ENCODE assay signal across 8 mouse cellular contexts in the genomic region with DNA sequence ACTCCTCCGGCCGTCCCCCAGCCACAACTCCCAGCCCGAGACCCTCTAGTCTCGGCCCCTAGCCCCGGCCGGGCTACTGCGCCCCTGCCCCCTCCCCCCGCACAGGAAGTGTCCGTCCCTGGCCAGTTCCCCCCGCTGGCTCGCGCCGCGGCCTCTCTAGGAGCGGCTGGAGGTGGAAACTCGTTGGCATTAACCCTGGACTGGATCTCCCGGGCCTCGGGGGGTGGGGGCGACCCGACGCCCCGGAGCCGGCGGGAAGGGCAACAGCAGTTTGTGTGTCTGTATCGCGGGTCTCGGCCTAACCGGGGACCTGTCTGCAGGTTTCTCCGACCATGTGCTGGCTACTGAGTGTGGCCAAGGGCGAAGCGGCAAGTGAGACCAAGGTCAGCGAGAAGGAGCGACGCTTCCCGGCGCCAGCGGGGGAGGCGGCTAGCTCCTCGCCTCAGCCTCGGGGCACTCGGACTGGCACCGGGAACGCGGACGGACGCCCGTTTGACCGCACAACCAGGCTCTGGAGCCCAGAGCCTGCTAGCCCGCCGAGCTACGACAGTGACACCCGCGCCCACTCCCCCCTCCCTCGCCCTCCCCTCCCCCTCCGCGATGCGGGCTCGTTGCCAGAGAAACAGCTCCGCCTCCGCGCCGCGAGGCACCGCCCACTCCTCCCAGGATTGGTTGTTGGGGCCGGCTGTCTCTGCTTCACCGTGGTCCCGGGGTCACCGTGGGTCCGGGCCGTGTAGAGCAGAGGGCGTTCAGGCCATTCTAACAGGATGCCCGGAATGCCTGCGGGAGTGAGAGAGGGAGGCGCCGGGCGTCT. TPM values are rescaled to one million over a fixed set of nuclear protein-coding genes. Genes with fewer than 3 reads are reported as not detected.
A peak's percentile ranks its signal among the peaks of the same experiment; 100 is the strongest.
DNase-seq lines count a peak whose midpoint lies in the region; ATAC-seq and TF ChIP-seq lines count a peak whose summit lies in the region.

Gene Zfp768 (minus strand): TSS at position 78 of the 814 bp plus-strand sequence.

- TF ChIP-seq EP300 in MEL (IDR thresholded peaks at IDR 0.05; ENCODE audit: low read depth in 1 of 2, low read length in 2 of 2): 0 out of 4 replicates have a peak, but pooled peaks of 1 of the 2 experiments have one; percentile 11

- WGBS in cerebellum, adult 2 months: under 1% methylated on average over 72 of the region's 76 CpGs
- under 1% methylated on average over 65 of the region's 76 CpGs for WGBS in lung, embryonic 16.5 days

- TF ChIP-seq RAD21 in MEL (IDR thresholded peaks at IDR 0.05; ENCODE audit: low read depth, low read length): no peak

- H3K36me3 ChIP-seq in MEL (ENCODE audit: control insufficient read depth in 1 of 2, insufficient read depth in 2 of 2, low read length in 2 of 2): 0 out of 4 replicates have a peak, but pooled peaks cover 0 to 3% of the 10 kb centered on the region in 2 experiments
- peaks cover 22% of the 10 kb centered on the region for H3K36me3 ChIP-seq in lung, embryonic 16.5 days (ENCODE audit: control insufficient read depth, insufficient read depth, low read length)

- TF ChIP-seq CTCF in MEL (IDR thresholded peaks at IDR 0.05 in 2 of 3, conservative IDR thresholded peaks at IDR 0.05 in 1 of 3; ENCODE audit: control insufficient read depth in 1 of 3, insufficient read depth in 1 of 3, low read depth in 2 of 3, low read length in 3 of 3, poor library complexity in 1 of 3, severe bottlenecking in 1 of 3): no peak
- no peak for TF ChIP-seq CTCF in cerebellum, adult 2 months (IDR thresholded peaks at IDR 0.05; ENCODE audit: borderline replicate concordance, insufficient read depth, low read depth, low read length)

- peak within 1 kb of the TSS; percentile 63 to 97 for H3K4me3 ChIP-seq in MEL (ENCODE audit: control insufficient read depth in 1 of 2, insufficient read depth in 1 of 2, low read depth in 2 of 2, low read length in 2 of 2)
- peak within 1 kb of the TSS; percentile 96 for H3K4me3 ChIP-seq in cerebellum, adult 2 months (replicated peaks; ENCODE audit: insufficient read depth, low read depth, low read length)
- H3K4me3 ChIP-seq in lung, embryonic 16.5 days (ENCODE audit: low read length): peak within 1 kb of the TSS; percentile 90

- H3K4me1 ChIP-seq in MEL (ENCODE audit: control insufficient read depth in 1 of 2, insufficient read depth in 2 of 2, low read length in 2 of 2): peaks cover 5 to 9% of the 10 kb centered on the region in 2 experiments; a peak in 3 of 4 replicates
- H3K4me1 ChIP-seq in cerebellum, adult 2 months (ENCODE audit: control insufficient read depth, insufficient read depth, low read length): peaks cover 3% of the 10 kb centered on the region
- H3K4me1 ChIP-seq in lung, embryonic 16.5 days (replicated peaks; ENCODE audit: control insufficient read depth, insufficient read depth, low read length): peaks cover 14% of the 10 kb centered on the region

- peak within 1 kb of the TSS; percentile 43 for H3K27ac ChIP-seq in MEL (ENCODE audit: control insufficient read depth, low read depth, low read length)
- H3K27ac ChIP-seq in cerebellum, adult 2 months (ENCODE audit: insufficient read depth, low read length): peak within 1 kb of the TSS; percentile 100
- H3K27ac ChIP-seq in lung, embryonic 16.5 days (ENCODE audit: low read length): peak within 1 kb of the TSS; percentile 97

- no peaks in the 10 kb centered on the region for H3K9me3 ChIP-seq in MEL (replicated peaks; ENCODE audit: insufficient read depth, low read length)
- H3K9me3 ChIP-seq in lung, embryonic 16.5 days (ENCODE audit: control insufficient read depth, low read length): no peaks in the 10 kb centered on the region

- peak within 1 kb of the TSS; percentile 89 for H3K4me2 ChIP-seq in lung, embryonic 16.5 days (ENCODE audit: low read depth, low read length)

- peak; percentile 82 to 87 for ATAC-seq in hematopoietic stem cell, adult 5-6 weeks (replicated peaks in 1 of 2; ENCODE audit: insufficient read depth in 1 of 2, low FRiP score in 2 of 2, low TSS enrichment in 1 of 2, low read depth in 1 of 2, poor library complexity in 2 of 2, severe bottlenecking in 2 of 2)
- peak; percentile 94 for ATAC-seq in lung, embryonic 16.5 days (ENCODE audit: low read depth)

- DNase-seq in MEL (ENCODE audit: low read depth, low spot score): peak; percentile 91
- peak; percentile 93 to 98 for DNase-seq in cerebellum, adult 2 months
- peak; percentile 92 for DNase-seq in forelimb bud, embryonic 11.5 days (ENCODE audit: low read depth, low spot score)
- peak; percentile 72 for DNase-seq in layer of hippocampus, adult 9-10 months (ENCODE audit: low spot score)
- peak; percentile 99 for DNase-seq in ovary, postnatal 10 days (ENCODE audit: low spot score)
- DNase-seq in thymus, postnatal 14 days: peak; percentile 95

- no peaks in the 10 kb centered on the region for H3K27me3 ChIP-seq in MEL (ENCODE audit: control insufficient read depth in 1 of 2, insufficient read depth in 2 of 2, low read length in 2 of 2)
- no peaks in the 10 kb centered on the region for H3K27me3 ChIP-seq in cerebellum, adult 2 months (ENCODE audit: control insufficient read depth, insufficient read depth, low read length)
- H3K27me3 ChIP-seq in lung, embryonic 16.5 days (ENCODE audit: control insufficient read depth, insufficient read depth, low read depth, low read length): no peaks in the 10 kb centered on the region

- TF ChIP-seq POLR2A in MEL (IDR thresholded peaks at IDR 0.05; ENCODE audit: control insufficient read depth in 1 of 2, insufficient read depth in 1 of 2, low read depth in 1 of 2, low read length in 2 of 2, poor library complexity in 1 of 2): peak in 1 of 2 experiments; percentile 66; a peak in 3 of 4 replicates
- peak; percentile 83; the same call in 1 of the 2 replicates for TF ChIP-seq POLR2A in cerebellum, adult 2 months (IDR thresholded peaks at IDR 0.05; ENCODE audit: borderline replicate concordance, insufficient read depth, low read length)

- H3K9ac ChIP-seq in MEL (ENCODE audit: control insufficient read depth, low read depth, low read length, poor library complexity, severe bottlenecking): peak within 1 kb of the TSS; percentile 72
- peak within 1 kb of the TSS; percentile 91 for H3K9ac ChIP-seq in lung, embryonic 16.5 days (ENCODE audit: low read length)

- H3K79me2 ChIP-seq in MEL (ENCODE audit: control insufficient read depth, insufficient read depth, low read length, poor library complexity): peaks cover 5% of the 10 kb centered on the region; the same call in 1 of the 2 replicates

TF ChIP-seq in MEL, 35 proteins besides CTCF, POLR2A, EP300 and RAD21:
- TF ChIP-seq MAZ (IDR thresholded peaks at IDR 0.05; ENCODE audit: low read depth, low read length) (peak; percentile 67), JUND (IDR thresholded peaks at IDR 0.05; ENCODE audit: low read depth, low read length) (no peak), HCFC1 (IDR thresholded peaks at IDR 0.05; ENCODE audit: low read depth, low read length) (peak; percentile 89), CHD2 (IDR thresholded peaks at IDR 0.05; ENCODE audit: low read length) (peak; percentile 36; the same call in 1 of the 2 replicates), MAX (IDR thresholded peaks at IDR 0.05; ENCODE audit: low read length) (peak; percentile 76), BHLHE40 (IDR thresholded peaks at IDR 0.05; ENCODE audit: borderline replicate concordance, low read depth, low read length) (no peak), MXI1 (IDR thresholded peaks at IDR 0.05; ENCODE audit: low read depth, low read length) (peak; percentile 58; the same call in 1 of the 2 replicates), SIN3A (IDR thresholded peaks at IDR 0.05; ENCODE audit: low read length) (peak; percentile 72), NELFE (IDR thresholded peaks at IDR 0.05; ENCODE audit: low read depth, low read length) (peak; percentile 53; the same call in 1 of the 2 replicates), TCF12 (IDR thresholded peaks at IDR 0.05; ENCODE audit: low read depth, low read length) (peak; percentile 38; the same call in 1 of the 2 replicates), POLR2AphosphoS2 (IDR thresholded peaks at IDR 0.05; ENCODE audit: low read length) (peak; percentile 28; the same call in 1 of the 2 replicates), MYC (IDR thresholded peaks at IDR 0.05; ENCODE audit: low read depth, low read length) (0 out of 2 replicates have a peak, but pooled peaks have one; percentile 58), KAT2A (conservative IDR thresholded peaks at IDR 0.05; ENCODE audit: low read depth, low read length) (no peak; the same call in 1 of the 2 replicates)
TF ChIP-seq in MEL: peak in this region for 10.

RNA-seq across cellular contexts. Expression of gene Zfp768, which starts in this region (rescaled TPM):
- 4.3 and 5.4 TPM in 2 replicates for total RNA-seq in MEL (2012; rRNA removed)
- polyA plus RNA-seq in MEL (2012; ENCODE audit: insufficient read depth in 1 of 2, insufficient read length in 2 of 2, low read depth in 1 of 2, low replicate concordance in 2 of 2, missing spikeins in 1 of 2): 10 to 100 TPM in 1 of 2 experiments, not detected in 1; 12.0 TPM
- 21.2 TPM in 2 replicates for polyA plus RNA-seq in cerebellum, adult 2 months (2012; rRNA removed)
- total RNA-seq in hematopoietic stem cell, adult 5-6 weeks (2017): 9.1 and 11.1 TPM in 2 replicates
- 15.1 and 17.6 TPM in 2 replicates for polyA plus RNA-seq in lung, embryonic 16.5 days (2015; fragmentation: Nextera tagmentation; extraction: Ambion mirVana)

Comparison
In these comparisons a context has a peak if more than half of its experiments do, and no peak if none do; other contexts are left out.
1. Peak in every context shown above with its lines: DNase-seq, ATAC-seq, H3K4me3 ChIP-seq and H3K27ac ChIP-seq.
2. H3K27ac ChIP-seq: peak in every context shown above with its lines; median percentile 100 in cerebellum, adult 2 months; 97 in lung, embryonic 16.5 days; 43 in MEL.